Mouse (Mus musculus) liver, adult 2 months (tissue): ENCODE results near the gene Tmem239. TPM values are rescaled to one million over a fixed set of nuclear protein-coding genes. Genes with fewer than 3 reads are reported as not detected.

ENCODE experiments used
- DNase-seq: peaks from one replicate; pipeline ENCODE4 v3.0.0-alpha.2; 2011; ENCODE audit warnings: low read depth, low spot score; ENCODE audit errors: extremely low read depth
- H3K27ac ChIP-seq: fragments of 200-500 bp; replicated peaks from 2 replicates; pipeline ENCODE4 v1.5.1; 2012; ENCODE audit warnings: low read depth, mild to moderate bottlenecking, control low read depth, inconsistent platforms, low read length; ENCODE audit not compliant: insufficient read depth
- H3K27me3 ChIP-seq: fragments of 200-500 bp; 2 replicates; pipeline ENCODE4 v1.6.1; 2012; ENCODE audit warnings: mild to moderate bottlenecking, moderate library complexity, low read length, inconsistent platforms; ENCODE audit not compliant: control insufficient read depth, insufficient read depth
- H3K36me3 ChIP-seq: fragments of 200-500 bp; 2 replicates; pipeline ENCODE4 v1.6.1; 2012; ENCODE audit warnings: low read length, inconsistent platforms; ENCODE audit not compliant: control insufficient read depth, insufficient read depth
- H3K4me1 ChIP-seq: fragments of 200-500 bp; 2 replicates; pipeline ENCODE4 v1.6.1; 2011; ENCODE audit warnings: low read length; ENCODE audit not compliant: control insufficient read depth, insufficient read depth
- H3K4me3 ChIP-seq: fragments of 200-500 bp; 2 replicates; pipeline ENCODE4 v1.5.1; 2011; ENCODE audit warnings: low read depth, mild to moderate bottlenecking, control low read depth, low read length, moderate library complexity; ENCODE audit not compliant: insufficient read depth
- H3K79me2 ChIP-seq: fragments of 200-500 bp; 2 replicates; pipeline ENCODE4 v1.6.1; 2012; ENCODE audit warnings: inconsistent platforms, mild to moderate bottlenecking, low read length, moderate library complexity; ENCODE audit not compliant: control insufficient read depth, insufficient read depth
- H3K9ac ChIP-seq: fragments of 200-500 bp; 2 replicates; pipeline ENCODE4 v1.6.1; 2012; ENCODE audit warnings: low read depth, mild to moderate bottlenecking, control low read depth, inconsistent platforms, low read length
- CTCF ChIP-seq: fragments of 200-500 bp; IDR thresholded peaks from 2 replicates; pipeline ENCODE4 v1.5.1; 2011; ENCODE audit warnings: low read depth, low read length, control low read depth
- POLR2A ChIP-seq: fragments of 200-500 bp; IDR thresholded peaks from 2 replicates; pipeline ENCODE4 v1.6.1; 2011; ENCODE audit warnings: low read length, control low read depth; ENCODE audit not compliant: insufficient read depth; ENCODE audit errors: extremely low read depth
- WGBS: fragments of 180-500 bp; shearing (Covaris S2); methylation state at CpG from one replicate; pipeline ENCODE4 v1.1.7; 2018; 5-methylcytosine and 5-hydroxymethylcytosine counted together
- polyA plus RNA-seq: library from polyadenylated mRNA; depleted of rRNA; stranded (reverse); fragments of >200 nt; gene quantifications from 2 replicates; pipeline ENCODE4 v1.2.3, GENCODE M21; 2012; rRNA removed
- total RNA-seq: library from RNA; depleted of rRNA; stranded (reverse); fragments of >200 nt; gene quantifications from 2 replicates; pipeline ENCODE4 v1.2.3, GENCODE M21; 2014; rRNA removed

Gene Tmem239
- total and polyA plus RNA-seq, 2 experiments = not detected

DNA sequence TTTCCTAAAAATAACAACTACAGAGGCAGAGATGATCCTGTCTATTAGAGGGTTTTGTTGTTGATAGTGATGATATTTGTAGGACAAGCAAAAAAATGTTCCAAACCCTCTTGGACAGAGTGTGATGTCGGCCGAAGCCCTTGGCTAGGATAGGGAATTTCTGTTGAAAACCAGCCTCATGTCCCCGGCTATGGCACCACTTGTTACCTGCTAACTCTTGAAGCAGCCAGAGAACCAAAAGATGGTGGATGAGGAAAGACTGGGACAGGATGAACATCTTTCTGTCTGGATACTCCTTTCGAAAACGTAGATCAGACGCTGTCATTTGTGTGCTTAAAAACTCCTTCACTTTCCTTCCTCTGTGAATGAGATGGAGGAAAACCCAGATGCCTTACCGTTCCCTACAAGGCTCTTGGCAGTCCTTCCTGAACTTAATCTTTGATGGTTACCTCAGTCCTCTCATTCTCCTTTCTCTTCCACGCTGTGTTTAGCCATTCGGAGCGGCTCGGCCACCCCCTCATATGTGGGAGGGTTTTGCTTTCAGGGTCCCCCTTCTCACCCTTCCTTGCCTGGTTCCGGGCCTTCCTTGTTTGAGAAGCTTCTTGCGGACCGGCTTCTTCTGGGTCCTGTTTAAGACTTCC, 44.9 kb downstream of the Tmem239 start:
- no peaks in the 10 kb centered on the region for H3K36me3 ChIP-seq
- peaks cover 27% of the 10 kb centered on the region; the same call in 1 of the 2 replicates for H3K79me2 ChIP-seq
- DNase-seq = no peak
- 71% methylated on average over 14 of the region's 14 CpGs for WGBS
- peak overlapping the region; percentile 21; the same call in 1 of the 2 replicates for H3K9ac ChIP-seq
- no peaks in the 10 kb centered on the region for H3K27me3 ChIP-seq
- H3K27ac ChIP-seq = no peak overlapping the region
- peaks cover 9% of the 10 kb centered on the region for H3K4me1 ChIP-seq
- peak overlapping the region; percentile 6; the same call in 1 of the 2 replicates for H3K4me3 ChIP-seq
- TF ChIP-seq POLR2A = no peak
- no peak for TF ChIP-seq CTCF

DNA sequence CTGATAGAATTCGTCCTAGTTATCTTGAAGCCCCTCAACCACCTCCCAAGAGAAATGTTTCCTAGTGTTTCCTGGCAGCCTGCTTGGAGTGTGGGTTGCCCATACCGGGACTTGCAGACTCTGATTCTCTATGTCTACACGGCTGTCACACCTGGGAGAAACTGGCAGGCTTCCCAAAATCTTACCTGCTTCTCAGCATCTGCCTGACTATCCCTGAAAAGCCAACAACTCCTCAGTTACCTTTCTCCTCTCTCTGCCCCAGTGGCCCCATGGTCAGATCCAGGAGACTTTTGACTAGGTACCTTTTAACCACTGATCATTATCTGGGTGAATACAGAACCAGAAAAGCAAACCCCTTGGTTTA, 45.4 kb downstream of the Tmem239 start:
- H3K4me3 ChIP-seq = no peak overlapping the region
- WGBS = 40% methylated on average over 3 of the region's 3 CpGs
- H3K27ac ChIP-seq = no peak overlapping the region
- no peaks in the 10 kb centered on the region for H3K36me3 ChIP-seq
- no peaks in the 10 kb centered on the region for H3K27me3 ChIP-seq
- H3K9ac ChIP-seq = no peak overlapping the region
- H3K4me1 ChIP-seq = peaks cover 9% of the 10 kb centered on the region
- no peak for DNase-seq
- peaks cover 29% of the 10 kb centered on the region; the same call in 1 of the 2 replicates for H3K79me2 ChIP-seq
- no peak for TF ChIP-seq POLR2A
- no peak for TF ChIP-seq CTCF

DNA sequence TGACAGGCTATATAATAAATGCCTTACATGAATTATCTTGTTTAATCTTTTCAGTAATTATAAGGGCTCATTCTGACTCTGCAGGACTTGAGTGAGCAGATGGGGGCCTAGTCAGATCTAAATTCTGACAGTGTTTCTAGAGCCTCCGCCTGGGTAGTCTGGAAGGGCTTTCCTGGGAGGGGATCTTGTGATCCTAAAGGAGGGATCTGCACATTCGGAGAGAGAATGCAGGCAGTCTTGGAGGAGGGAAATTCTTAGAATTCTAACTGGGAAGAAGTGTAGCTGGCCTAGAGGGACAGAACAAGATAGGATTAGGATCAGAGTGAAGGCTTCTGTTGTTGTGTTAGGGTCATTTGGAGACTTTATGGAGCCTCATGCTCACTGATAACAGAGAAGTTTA, 46.0 kb downstream of the Tmem239 start:
- WGBS = 82% methylated on average over 2 of the region's 2 CpGs
- H3K27me3 ChIP-seq = no peaks in the 10 kb centered on the region
- H3K27ac ChIP-seq = no peak overlapping the region
- H3K36me3 ChIP-seq = no peaks in the 10 kb centered on the region
- DNase-seq = no peak
- no peak overlapping the region for H3K9ac ChIP-seq
- H3K4me1 ChIP-seq = peaks cover 9% of the 10 kb centered on the region
- no peak overlapping the region for H3K4me3 ChIP-seq
- peaks cover 30% of the 10 kb centered on the region; the same call in 1 of the 2 replicates for H3K79me2 ChIP-seq
- TF ChIP-seq CTCF (no peak), POLR2A (no peak)

- peaks cover 38% of the 10 kb centered on the region; the same call in 1 of the 2 replicates for H3K79me2 ChIP-seq
- H3K27ac ChIP-seq = no peak overlapping the region
- H3K27me3 ChIP-seq = no peaks in the 10 kb centered on the region
- no peaks in the 10 kb centered on the region for H3K36me3 ChIP-seq
- H3K4me1 ChIP-seq = peaks cover 9% of the 10 kb centered on the region
- no peak overlapping the region for H3K9ac ChIP-seq
- TF ChIP-seq CTCF (no peak), POLR2A (no peak)
- H3K4me3 ChIP-seq = no peak overlapping the region
- 75% methylated on average over 6 of the region's 6 CpGs for WGBS
- DNase-seq = no peak
Measured at GRCm38 (mm10) chr2:130453421-130453820, 47.1 kb downstream of the Tmem239 start.

- no peak overlapping the region for H3K9ac ChIP-seq
- no peak overlapping the region for H3K4me3 ChIP-seq
- H3K27me3 ChIP-seq = no peaks in the 10 kb centered on the region
- H3K79me2 ChIP-seq = peaks cover 47% of the 10 kb centered on the region; the same call in 1 of the 2 replicates
- no peak for DNase-seq
- TF ChIP-seq POLR2A = no peak
- no peak for TF ChIP-seq CTCF
- no peak overlapping the region for H3K27ac ChIP-seq
- 55% methylated on average over 6 of the region's 6 CpGs for WGBS
- H3K36me3 ChIP-seq = no peaks in the 10 kb centered on the region
- H3K4me1 ChIP-seq = peaks cover 3% of the 10 kb centered on the region; the same call in 1 of the 2 replicates
Measured at GRCm38 (mm10) chr2:130454748-130455370, 48.6 kb downstream of the Tmem239 start.

Other genes starting within 250 kb of the Tmem239 start
- gene Snrpb, start 227.1 kb upstream of the Tmem239 start, total RNA-seq = 53.6 and 72.0 TPM in 2 replicates
- gene Snrpb, start 227.1 kb upstream of the Tmem239 start, polyA plus RNA-seq = 143 and 209 TPM in 2 replicates
- not detected in 2 replicates for gene Tmc2, start 211.3 kb upstream of the Tmem239 start, total RNA-seq
- not detected in 2 replicates for gene Tmc2, start 211.3 kb upstream of the Tmem239 start, polyA plus RNA-seq
- 12.2 and 12.6 TPM in 2 replicates for gene Nop56, start 132.0 kb upstream of the Tmem239 start, total RNA-seq
- gene Nop56, start 132.0 kb upstream of the Tmem239 start, polyA plus RNA-seq = 15.1 and 27.0 TPM in 2 replicates
- gene Idh3b, start 121.9 kb upstream of the Tmem239 start, total RNA-seq = 288 and 295 TPM in 2 replicates
- 230 and 257 TPM in 2 replicates for gene Idh3b, start 121.9 kb upstream of the Tmem239 start, polyA plus RNA-seq
- gene Ebf4, start 111.3 kb upstream of the Tmem239 start, total RNA-seq = 0.07 and 0.09 TPM in 2 replicates
- 0.19 and 0.22 TPM in 2 replicates for gene Ebf4, start 111.3 kb upstream of the Tmem239 start, polyA plus RNA-seq
- gene Cpxm1, start 8.9 kb upstream of the Tmem239 start, total RNA-seq = 0.46 and 0.54 TPM in 2 replicates
- 1.4 and 1.6 TPM in 2 replicates for gene Cpxm1, start 8.9 kb upstream of the Tmem239 start, polyA plus RNA-seq
- gene Gm28372, start 1.2 kb upstream of the Tmem239 start, total RNA-seq = not detected in 2 replicates
- gene Gm28372, start 1.2 kb upstream of the Tmem239 start, polyA plus RNA-seq = not detected in 2 replicates
- gene 1700020A23Rik, start 1.2 kb upstream of the Tmem239 start, total RNA-seq = not detected in 2 replicates
- gene 1700020A23Rik, start 1.2 kb upstream of the Tmem239 start, polyA plus RNA-seq = not detected in 2 replicates
- gene Vps16, start 17.9 kb downstream of the Tmem239 start, total RNA-seq = 25.6 and 27.2 TPM in 2 replicates
- 22.6 and 43.2 TPM in 2 replicates for gene Vps16, start 17.9 kb downstream of the Tmem239 start, polyA plus RNA-seq
- 6.3 and 7.2 TPM in 2 replicates for gene Pced1a, start 18.2 kb downstream of the Tmem239 start, total RNA-seq
- gene Pced1a, start 18.2 kb downstream of the Tmem239 start, polyA plus RNA-seq = 23.3 and 29.0 TPM in 2 replicates
- 24.8 and 25.9 TPM in 2 replicates for gene Ptpra, start 43.8 kb downstream of the Tmem239 start, total RNA-seq
- 19.6 and 23.9 TPM in 2 replicates for gene Ptpra, start 43.8 kb downstream of the Tmem239 start, polyA plus RNA-seq
- 10.9 and 15.7 TPM in 2 replicates for gene Mrps26, start 157.3 kb downstream of the Tmem239 start, total RNA-seq
- 38.1 and 38.4 TPM in 2 replicates for gene Mrps26, start 157.3 kb downstream of the Tmem239 start, polyA plus RNA-seq
- not detected in 2 replicates for gene Oxt, start 169.7 kb downstream of the Tmem239 start, total RNA-seq
- not detected in 2 replicates for gene Oxt, start 169.7 kb downstream of the Tmem239 start, polyA plus RNA-seq
- gene Avp, start 176.1 kb downstream of the Tmem239 start, total RNA-seq = not detected in 2 replicates
- gene Avp, start 176.1 kb downstream of the Tmem239 start, polyA plus RNA-seq = not detected in 2 replicates
- gene Fastkd5, start 223.5 kb downstream of the Tmem239 start, total RNA-seq = 6.3 and 6.7 TPM in 2 replicates
- gene Fastkd5, start 223.5 kb downstream of the Tmem239 start, polyA plus RNA-seq = 2.0 and 2.1 TPM in 2 replicates
- 1.0 and 1.8 TPM in 2 replicates for gene Ubox5, start 223.6 kb downstream of the Tmem239 start, total RNA-seq
- gene Ubox5, start 223.6 kb downstream of the Tmem239 start, polyA plus RNA-seq = 3.4 and 3.7 TPM in 2 replicates
- gene Lzts3, start 236.3 kb downstream of the Tmem239 start, total RNA-seq = 8.0 and 11.3 TPM in 2 replicates
- 26.9 and 30.7 TPM in 2 replicates for gene Lzts3, start 236.3 kb downstream of the Tmem239 start, polyA plus RNA-seq